Mouse (Mus musculus): ENCODE results near the gene Asb18. TPM values are rescaled to one million over a fixed set of nuclear protein-coding genes. Genes with fewer than 3 reads are reported as not detected.

Gene Asb18
- polyA plus RNA-seq, 1 experiment from 2014 or later: not detected

- WGBS: 82% methylated on average over 1 of the region's 1 CpGs
- ATAC-seq (ENCODE audit: insufficient read depth, low FRiP score, low read depth): no peak
- H3K4me3 ChIP-seq (replicated peaks): no peak overlapping the region
Observed at GRCm38 (mm10) chr1:90010077-90010476, 4.4 kb downstream of the Asb18 start.

DNA sequence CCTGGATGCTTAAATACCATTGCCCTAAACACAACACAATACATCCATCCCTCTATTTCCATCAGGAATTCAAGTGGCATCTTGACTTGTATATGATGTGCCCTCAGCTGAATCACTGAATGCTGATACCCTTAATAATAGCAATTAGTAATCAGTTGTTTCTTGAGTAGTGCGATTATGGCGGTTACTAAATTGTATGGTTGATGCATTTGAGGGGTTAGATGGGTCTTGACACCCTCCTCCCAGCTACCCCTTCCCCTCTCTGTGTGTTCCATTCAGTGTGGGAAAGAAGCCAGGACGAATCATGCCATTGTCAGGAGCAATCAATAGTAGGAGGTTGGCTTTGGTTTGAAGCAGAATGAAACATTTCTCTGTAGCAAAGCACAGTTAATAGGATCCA lies 5.3 kb downstream of the Asb18 start:
- H3K36me3 ChIP-seq: no peaks in the 10 kb centered on the region
- WGBS: 74% methylated on average over 3 of the region's 3 CpGs
- no peak overlapping the region for H3K27ac ChIP-seq
- no peaks in the 10 kb centered on the region for H3K4me1 ChIP-seq
- H3K9me3 ChIP-seq: no peaks in the 10 kb centered on the region
- ATAC-seq (ENCODE audit: insufficient read depth, low FRiP score, low read depth): no peak
- no peak overlapping the region for H3K9ac ChIP-seq
- no peak overlapping the region for H3K4me3 ChIP-seq (replicated peaks)
- no peak overlapping the region for H3K4me2 ChIP-seq
- H3K27me3 ChIP-seq (replicated peaks): no peaks in the 10 kb centered on the region

More at GRCm38 (mm10) chr1:90010077-90010476, 4.4 kb downstream of the Asb18 start:
- no peaks in the 10 kb centered on the region for H3K9me3 ChIP-seq
- no peak overlapping the region for H3K9ac ChIP-seq
- H3K4me1 ChIP-seq: no peaks in the 10 kb centered on the region
- no peaks in the 10 kb centered on the region for H3K27me3 ChIP-seq (replicated peaks)
- no peak overlapping the region for H3K4me2 ChIP-seq
- no peak overlapping the region for H3K27ac ChIP-seq
- no peaks in the 10 kb centered on the region for H3K36me3 ChIP-seq

DNA sequence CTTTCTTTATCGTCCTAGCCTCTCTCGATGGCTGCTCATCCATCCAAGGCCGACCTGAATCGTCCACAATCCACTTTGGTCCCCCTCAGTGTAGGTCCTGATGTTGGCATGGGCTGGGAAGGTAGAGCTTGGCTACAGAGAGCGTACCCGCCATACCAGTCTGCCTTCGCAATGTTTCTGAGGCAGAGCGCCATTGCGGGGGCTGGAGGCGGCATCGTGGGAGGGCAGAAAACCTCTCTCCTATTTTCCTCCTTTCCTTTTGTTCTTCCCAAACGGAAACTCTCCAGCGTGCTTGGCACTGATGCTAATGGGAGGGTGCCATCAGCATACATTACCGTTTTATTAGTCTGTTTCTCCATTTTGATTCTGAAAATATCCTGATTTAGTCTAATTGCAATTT lies 7.8 kb downstream of the Asb18 start:
- Histone ChIP-seq H3K4me1 (no peaks in the 10 kb centered on the region), H3K27ac (no peak overlapping the region), H3K36me3 (no peaks in the 10 kb centered on the region), H3K9ac (no peak overlapping the region), H3K27me3 (replicated peaks) (no peaks in the 10 kb centered on the region), H3K9me3 (no peaks in the 10 kb centered on the region), H3K4me2 (no peak overlapping the region), H3K4me3 (replicated peaks) (no peak overlapping the region)
- no peak for ATAC-seq (ENCODE audit: insufficient read depth, low FRiP score, low read depth)
- WGBS: 77% methylated on average over 14 of the region's 14 CpGs

GRCm38 (mm10) chr1:90000981-90001380 lies 13.5 kb downstream of the Asb18 start:
- no peak for ATAC-seq (ENCODE audit: insufficient read depth, low FRiP score, low read depth)
- Histone ChIP-seq H3K9me3 (no peaks in the 10 kb centered on the region), H3K27me3 (replicated peaks) (no peaks in the 10 kb centered on the region; the same call in 1 of the 2 replicates), H3K27ac (no peak overlapping the region), H3K4me3 (replicated peaks) (no peak overlapping the region), H3K4me1 (0 out of 2 replicates have a peak, but pooled peaks cover 3% of the 10 kb centered on the region), H3K36me3 (no peaks in the 10 kb centered on the region), H3K9ac (no peak overlapping the region), H3K4me2 (no peak overlapping the region)
- 40% methylated on average over 5 of the region's 5 CpGs for WGBS

DNA sequence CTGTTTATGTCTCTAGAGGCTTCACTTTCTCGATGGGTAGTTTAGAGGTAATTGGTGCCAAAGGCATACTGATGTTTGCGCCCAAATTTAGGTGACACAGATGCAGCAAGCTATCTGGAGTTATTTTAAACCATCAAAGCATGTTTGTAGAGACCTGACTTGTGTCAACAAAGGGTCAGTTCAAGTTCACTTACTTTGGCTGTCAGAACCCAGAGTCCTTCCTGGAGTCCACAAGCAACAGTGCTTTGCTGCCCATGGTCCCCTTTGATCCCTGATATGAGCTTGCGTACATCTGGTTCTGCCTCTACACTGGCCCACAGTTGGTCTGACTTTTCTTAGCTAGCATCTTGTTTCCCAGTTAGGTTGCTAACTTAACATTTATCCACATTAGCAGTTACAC lies 14.6 kb downstream of the Asb18 start:
- no peak overlapping the region for H3K27ac ChIP-seq
- H3K9me3 ChIP-seq: no peaks in the 10 kb centered on the region
- H3K9ac ChIP-seq: no peak overlapping the region
- H3K36me3 ChIP-seq: no peaks in the 10 kb centered on the region
- WGBS: 70% methylated on average over 3 of the region's 3 CpGs
- H3K4me1 ChIP-seq: 0 out of 2 replicates have a peak, but pooled peaks cover 3% of the 10 kb centered on the region
- peaks cover 4% of the 10 kb centered on the region; the same call in 1 of the 2 replicates for H3K27me3 ChIP-seq (replicated peaks)
- H3K4me2 ChIP-seq: no peak overlapping the region
- no peak overlapping the region for H3K4me3 ChIP-seq (replicated peaks)
- ATAC-seq (ENCODE audit: insufficient read depth, low FRiP score, low read depth): no peak

GRCm38 (mm10) chr1:89998696-89999095 lies 15.8 kb downstream of the Asb18 start:
- ATAC-seq (ENCODE audit: insufficient read depth, low FRiP score, low read depth): no peak
- H3K36me3 ChIP-seq: no peaks in the 10 kb centered on the region
- no peak overlapping the region for H3K9ac ChIP-seq
- H3K4me3 ChIP-seq (replicated peaks): no peak overlapping the region
- 0 out of 2 replicates have a peak, but pooled peaks cover 3% of the 10 kb centered on the region for H3K4me1 ChIP-seq
- H3K27ac ChIP-seq: no peak overlapping the region
- no peaks in the 10 kb centered on the region for H3K9me3 ChIP-seq
- H3K27me3 ChIP-seq (replicated peaks): peaks cover 8% of the 10 kb centered on the region; the same call in 1 of the 2 replicates
- H3K4me2 ChIP-seq: no peak overlapping the region
- WGBS: 67% methylated on average over 2 of the region's 2 CpGs

GRCm38 (mm10) chr1:89998076-89998475 lies 16.4 kb downstream of the Asb18 start:
- WGBS: 32% methylated on average over 7 of the region's 7 CpGs
- H3K4me3 ChIP-seq (replicated peaks): no peak overlapping the region
- no peak overlapping the region for H3K4me2 ChIP-seq
- no peak for ATAC-seq (ENCODE audit: insufficient read depth, low FRiP score, low read depth)
- H3K36me3 ChIP-seq: no peaks in the 10 kb centered on the region
- no peak overlapping the region for H3K9ac ChIP-seq
- H3K4me1 ChIP-seq: 0 out of 2 replicates have a peak, but pooled peaks cover 3% of the 10 kb centered on the region
- H3K27me3 ChIP-seq (replicated peaks): peaks cover 14% of the 10 kb centered on the region
- no peaks in the 10 kb centered on the region for H3K9me3 ChIP-seq
- H3K27ac ChIP-seq: no peak overlapping the region

GRCm38 (mm10) chr1:89992256-89992655 lies 22.2 kb downstream of the Asb18 start:
- Histone ChIP-seq H3K4me1 (peaks cover 6% of the 10 kb centered on the region; the same call in 1 of the 2 replicates), H3K27ac (no peak overlapping the region), H3K9me3 (no peaks in the 10 kb centered on the region), H3K4me3 (replicated peaks) (peak overlapping the region; percentile 12; the same call in 1 of the 2 replicates), H3K27me3 (replicated peaks) (peaks cover 31% of the 10 kb centered on the region), H3K9ac (no peak overlapping the region), H3K36me3 (no peaks in the 10 kb centered on the region), H3K4me2 (peak overlapping the region; percentile 36; the same call in 1 of the 2 replicates)
- ATAC-seq (ENCODE audit: insufficient read depth, low FRiP score, low read depth): no peak
- 3% methylated on average over 25 of the region's 25 CpGs for WGBS

DNA sequence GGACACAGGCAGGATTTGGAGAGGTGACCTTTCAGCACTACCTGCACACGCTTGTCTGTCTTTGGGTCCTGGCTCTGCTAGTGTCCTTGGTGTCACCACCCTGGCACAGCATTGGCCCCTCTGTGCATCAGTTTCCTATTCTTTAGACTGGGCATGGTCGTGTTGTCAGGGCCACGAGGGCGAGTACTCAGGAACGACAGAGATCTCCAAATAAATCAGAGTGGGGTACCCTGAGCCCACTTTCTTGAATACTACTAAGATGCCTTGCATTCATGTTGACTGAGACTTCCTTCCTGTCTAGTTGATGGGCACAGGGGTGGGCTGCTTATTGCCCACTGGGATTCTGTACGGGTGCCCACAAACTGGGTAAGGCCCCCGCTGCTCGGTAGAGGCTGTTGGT lies 37.2 kb downstream of the Asb18 start:
- WGBS: 89% methylated on average over 8 of the region's 8 CpGs
- Histone ChIP-seq H3K4me3 (replicated peaks) (no peak overlapping the region), H3K27me3 (replicated peaks) (0 out of 2 replicates have a peak, but pooled peaks cover under 1% of the 10 kb centered on the region), H3K36me3 (no peaks in the 10 kb centered on the region), H3K4me1 (no peaks in the 10 kb centered on the region), H3K9ac (no peak overlapping the region), H3K4me2 (no peak overlapping the region), H3K27ac (no peak overlapping the region), H3K9me3 (no peaks in the 10 kb centered on the region)
- ATAC-seq (ENCODE audit: insufficient read depth, low FRiP score, low read depth): no peak

- no peak for ATAC-seq (ENCODE audit: insufficient read depth, low FRiP score, low read depth)
- WGBS: 76% methylated on average over 8 of the region's 8 CpGs
Observed at GRCm38 (mm10) chr1:89976411-89976810, 38.1 kb downstream of the Asb18 start.

DNA sequence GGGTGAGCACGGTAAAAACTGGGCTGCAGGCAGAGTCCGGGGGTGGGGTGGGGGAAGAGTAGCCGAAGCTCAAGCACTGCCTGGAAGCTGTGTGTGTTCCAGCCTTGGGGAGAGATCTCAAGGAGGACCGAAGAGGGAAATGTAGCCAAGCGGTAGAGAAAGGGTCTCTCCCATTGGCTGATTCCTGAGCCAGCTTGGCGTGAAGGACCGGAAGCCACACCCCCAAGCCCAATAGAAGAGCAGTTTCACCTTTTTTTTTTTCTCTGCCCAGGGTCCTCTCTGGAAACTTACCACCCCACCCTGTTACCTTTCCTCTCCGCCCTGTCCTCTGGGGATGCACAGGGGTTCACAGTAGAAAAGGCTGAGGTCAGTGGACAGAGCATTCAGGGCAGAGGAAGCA lies 39.9 kb downstream of the Asb18 start:
- WGBS: 76% methylated on average over 8 of the region's 8 CpGs
- Histone ChIP-seq H3K9ac (no peak overlapping the region), H3K27me3 (replicated peaks) (peaks cover 27% of the 10 kb centered on the region), H3K27ac (no peak overlapping the region), H3K4me3 (replicated peaks) (no peak overlapping the region), H3K4me2 (no peak overlapping the region), H3K9me3 (no peaks in the 10 kb centered on the region), H3K4me1 (no peaks in the 10 kb centered on the region), H3K36me3 (no peaks in the 10 kb centered on the region)
- no peak for ATAC-seq (ENCODE audit: insufficient read depth, low FRiP score, low read depth)

More at GRCm38 (mm10) chr1:89976411-89976810, 38.1 kb downstream of the Asb18 start:
- H3K9ac ChIP-seq: no peak overlapping the region
- no peaks in the 10 kb centered on the region for H3K9me3 ChIP-seq
- no peak overlapping the region for H3K4me3 ChIP-seq (replicated peaks)
- H3K4me1 ChIP-seq: no peaks in the 10 kb centered on the region
- 0 out of 2 replicates have a peak, but pooled peaks cover 9% of the 10 kb centered on the region for H3K27me3 ChIP-seq (replicated peaks)
- H3K27ac ChIP-seq: no peak overlapping the region
- H3K4me2 ChIP-seq: no peak overlapping the region
- no peaks in the 10 kb centered on the region for H3K36me3 ChIP-seq

- Histone ChIP-seq H3K27ac (no peak overlapping the region), H3K4me1 (0 out of 2 replicates have a peak, but pooled peaks cover 4% of the 10 kb centered on the region), H3K4me2 (no peak overlapping the region), H3K9me3 (no peaks in the 10 kb centered on the region), H3K9ac (no peak overlapping the region), H3K4me3 (replicated peaks) (no peak overlapping the region), H3K27me3 (replicated peaks) (peaks cover 52% of the 10 kb centered on the region), H3K36me3 (no peaks in the 10 kb centered on the region)
- no peak for ATAC-seq (ENCODE audit: insufficient read depth, low FRiP score, low read depth)
- WGBS: 39% methylated on average over 8 of the region's 8 CpGs
Observed at GRCm38 (mm10) chr1:89971848-89972247, 42.6 kb downstream of the Asb18 start.

DNA sequence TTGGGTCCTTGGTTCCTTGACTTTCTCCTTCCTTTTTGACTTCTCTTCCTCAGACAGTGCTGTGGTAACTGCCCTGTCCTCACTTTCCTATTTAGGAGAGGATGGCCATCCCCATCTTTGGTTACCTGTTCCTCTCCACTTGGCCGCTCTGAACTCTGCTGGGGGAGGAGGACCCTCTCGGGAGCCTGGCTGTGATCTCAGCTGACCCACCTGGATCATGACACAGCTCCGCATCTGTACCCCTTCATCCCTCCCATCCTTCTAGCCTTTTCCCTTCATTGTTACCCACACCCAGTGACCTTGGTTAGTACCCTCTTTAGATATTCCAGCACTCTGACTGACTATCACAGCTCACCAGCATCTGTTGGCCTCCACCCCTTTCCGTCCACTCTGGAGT lies 44.8 kb downstream of the Asb18 start:
- 0 out of 2 replicates have a peak, but pooled peaks cover 4% of the 10 kb centered on the region for H3K4me1 ChIP-seq
- no peaks in the 10 kb centered on the region for H3K9me3 ChIP-seq
- ATAC-seq (ENCODE audit: insufficient read depth, low FRiP score, low read depth): no peak
- H3K4me2 ChIP-seq: no peak overlapping the region
- no peak overlapping the region for H3K4me3 ChIP-seq (replicated peaks)
- no peaks in the 10 kb centered on the region for H3K36me3 ChIP-seq
- no peak overlapping the region for H3K27ac ChIP-seq
- peaks cover 52% of the 10 kb centered on the region for H3K27me3 ChIP-seq (replicated peaks)
- no peak overlapping the region for H3K9ac ChIP-seq
- WGBS: 81% methylated on average over 4 of the region's 4 CpGs

Measured in stomach, embryonic 15.5 days (tissue).